Mouse (Mus musculus) liver (tissue): ENCODE data around the gene Hps6.

Experiments
- DNase-seq: peaks from one replicate; pipeline ENCODE4 v3.0.0-alpha.2; 2020; ENCODE audit warnings: mixed read lengths

The Hps6 gene

GRCm38 (mm10) chr19:46045696-46046311 lies 42.5 kb downstream of the Hps6 start:
- DNase-seq: peak; percentile 50

- DNase-seq: no peak
Observed at GRCm38 (mm10) chr19:46046621-46047025, 43.3 kb downstream of the Hps6 start.

DNA sequence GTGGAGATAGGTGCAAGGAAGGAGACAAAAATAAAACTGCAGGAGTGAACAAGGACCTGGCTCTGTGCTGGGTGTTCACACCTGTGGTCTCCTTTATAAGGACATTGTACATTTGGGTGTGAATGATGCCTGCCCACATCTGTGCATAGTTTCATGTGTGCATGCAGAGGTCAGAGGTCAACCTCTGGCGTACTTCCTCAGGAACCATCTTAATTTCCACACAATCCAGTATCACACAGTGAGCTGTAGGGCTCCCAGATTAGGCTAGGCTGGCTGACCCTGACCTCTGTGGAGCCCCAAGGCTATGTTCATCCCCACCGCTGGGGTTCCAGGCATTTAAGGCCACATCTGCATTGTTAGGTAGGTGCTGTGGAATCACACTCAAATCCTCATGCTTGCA lies 44.1 kb downstream of the Hps6 start:
- DNase-seq: no peak

- DNase-seq: no peak
Observed at GRCm38 (mm10) chr19:46049129-46049528, 45.8 kb downstream of the Hps6 start.

- peak; percentile 6 for DNase-seq
Observed at GRCm38 (mm10) chr19:46050462-46050861, 47.2 kb downstream of the Hps6 start.
